Mouse (Mus musculus) kidney, adult 18-20 months (tissue): ENCODE results near the gene Tbx2.
A peak's percentile ranks its signal among the peaks of the same experiment; 100 is the strongest.

Experiments
- DNase-seq: peaks from one replicate; pipeline ENCODE4 v3.0.0; 2021

The Tbx2 gene

GRCm38 (mm10) chr11:85827342-85827741, 5.0 kb upstream of the Tbx2 start:
- peak; percentile 55 for DNase-seq

- peak; percentile 41 for DNase-seq
These were observed 3.4 kb upstream of the Tbx2 start for GRCm38 (mm10) chr11:85828691-85829519.

- peak; percentile 51 for DNase-seq
These were observed 2.6 kb upstream of the Tbx2 start for GRCm38 (mm10) chr11:85829520-85830440.

- peak; percentile 51 for DNase-seq
These were observed 1.4 kb upstream of the Tbx2 start for GRCm38 (mm10) chr11:85830901-85831341.

- DNase-seq = no peak
These were observed 608 bp upstream of the Tbx2 start for GRCm38 (mm10) chr11:85831656-85832230.

- peak; percentile 38 for DNase-seq
These were observed 750 bp downstream of the Tbx2 start for GRCm38 (mm10) chr11:85833081-85833521.

- DNase-seq = peak; percentile 51
These were observed 1.5 kb downstream of the Tbx2 start for GRCm38 (mm10) chr11:85833761-85834385.

- peak; percentile 34 for DNase-seq
These were observed 2.1 kb downstream of the Tbx2 start for GRCm38 (mm10) chr11:85834386-85834931.

GRCm38 (mm10) chr11:85835001-85835752, 2.8 kb downstream of the Tbx2 start:
- peak; percentile 29 for DNase-seq

GRCm38 (mm10) chr11:85835753-85836522, 3.6 kb downstream of the Tbx2 start:
- peak; percentile 35 for DNase-seq

- peak; percentile 55 for DNase-seq
These were observed 4.4 kb downstream of the Tbx2 start for GRCm38 (mm10) chr11:85836523-85837290.

GRCm38 (mm10) chr11:85837291-85837647, 4.9 kb downstream of the Tbx2 start:
- no peak for DNase-seq

- peak; percentile 50 for DNase-seq
These were observed 5.5 kb downstream of the Tbx2 start for GRCm38 (mm10) chr11:85837648-85838423.

- DNase-seq = peak; percentile 25
These were observed 6.3 kb downstream of the Tbx2 start for GRCm38 (mm10) chr11:85838424-85839257.

- no peak for DNase-seq
These were observed 7.1 kb downstream of the Tbx2 start for GRCm38 (mm10) chr11:85839258-85840030.

- peak; percentile 43 for DNase-seq
These were observed 7.9 kb downstream of the Tbx2 start for GRCm38 (mm10) chr11:85840031-85840802.

- DNase-seq = no peak
These were observed 8.4 kb downstream of the Tbx2 start for GRCm38 (mm10) chr11:85840803-85841145.
